34 mouse cellular contexts compared by ENCODE assay signal in genomic region chr17:87448881-87449280, GRCm38 (mm10). TPM values are rescaled to one million over a fixed set of nuclear protein-coding genes. Genes with fewer than 3 reads are reported as not detected.
DNase-seq lines count a peak whose midpoint lies in the region; ATAC-seq lines count a peak whose summit lies in the region.
"Had no signal": no experiment of that assay in that cellular context is flagged by ENCODE, and none has a peak within 500 bp of the region (broad histone marks: within the 10 kb centered on the region; RNA-seq: fewer than 3 reads in every experiment).

No protein-coding gene starts in this region.

- peak overlapping the region; percentile 38 for H3K4me2 ChIP-seq in liver, embryonic 11.5 days
- H3K4me2 ChIP-seq in liver, embryonic 12.5 days, result peak overlapping the region; percentile 47
- H3K4me2 ChIP-seq in liver, embryonic 15.5 days, result peak overlapping the region; percentile 35
- H3K4me2 ChIP-seq: heart, embryonic 12.5 days; heart, embryonic 15.5 days; hindbrain, embryonic 12.5 days; hindbrain, embryonic 15.5 days had no signal

- H3K27me3 ChIP-seq in liver, embryonic 11.5 days (replicated peaks; ENCODE audit: control insufficient read depth, insufficient read depth, low read length), result no peaks in the 10 kb centered on the region
- peaks cover 3% of the 10 kb centered on the region; the same call in 1 of the 2 replicates for H3K27me3 ChIP-seq in liver, embryonic 12.5 days (replicated peaks)
- H3K27me3 ChIP-seq in liver, embryonic 15.5 days, result peaks cover 6% of the 10 kb centered on the region; the same call in 1 of the 2 replicates
- H3K27me3 ChIP-seq: heart, embryonic 12.5 days; heart, embryonic 15.5 days; hindbrain, embryonic 12.5 days; hindbrain, embryonic 15.5 days had no signal

- DNase-seq in liver, embryonic 11.5 days (ENCODE audit: low spot score), result peak; percentile 17
- DNase-seq in liver, result no peak
- DNase-seq in spleen, postnatal 4 days (ENCODE audit: low spot score in 2 of 2), result no peak
- DNase-seq in heart, postnatal 25 days (ENCODE audit: low spot score), result no peak
- DNase-seq in cerebellum, adult 9-10 months, result no peak
- DNase-seq: adrenal gland, adult 8-10 months; adrenal gland, postnatal 25 days; B cell, adult 2 months; cerebellum, adult 18-20 months; cerebellum, postnatal 10 days; cerebellum, postnatal 36 days; forebrain, postnatal 0 days; gastrocnemius, adult 2 months; gastrocnemius, postnatal 14 days; heart, adult 11 months; heart, postnatal 10 days; heart, postnatal 4 days had no signal

- peaks cover 22% of the 10 kb centered on the region for H3K4me1 ChIP-seq in liver, embryonic 11.5 days (replicated peaks; ENCODE audit: control insufficient read depth, insufficient read depth, low read length)
- peaks cover 32% of the 10 kb centered on the region for H3K4me1 ChIP-seq in liver, embryonic 12.5 days
- peaks cover 35% of the 10 kb centered on the region for H3K4me1 ChIP-seq in liver, embryonic 15.5 days (replicated peaks)

- H3K36me3 ChIP-seq in liver, embryonic 11.5 days (ENCODE audit: control insufficient read depth, insufficient read depth, low read length), result no peaks in the 10 kb centered on the region
- H3K36me3 ChIP-seq in liver, embryonic 12.5 days, result peaks cover 6% of the 10 kb centered on the region; the same call in 1 of the 2 replicates
- no peaks in the 10 kb centered on the region for H3K36me3 ChIP-seq in liver, embryonic 15.5 days (replicated peaks)
- H3K36me3 ChIP-seq: heart, embryonic 12.5 days; heart, embryonic 15.5 days; hindbrain, embryonic 12.5 days; hindbrain, embryonic 15.5 days had no signal

- 44% methylated on average over 8 of the region's 8 CpGs for WGBS in liver, embryonic 11.5 days
- 24% methylated on average over 8 of the region's 8 CpGs for WGBS in liver, embryonic 12.5 days (ENCODE audit: insufficient replicate concordance)
- 14% methylated on average over 8 of the region's 8 CpGs for WGBS in liver, embryonic 15.5 days (ENCODE audit: insufficient replicate concordance)

- no peak overlapping the region for H3K9ac ChIP-seq in liver, embryonic 11.5 days (ENCODE audit: low read depth, low read length)
- no peak overlapping the region for H3K9ac ChIP-seq in liver, embryonic 12.5 days
- no peak overlapping the region for H3K9ac ChIP-seq in liver, embryonic 15.5 days
- H3K9ac ChIP-seq: forebrain, postnatal 0 days; heart, embryonic 12.5 days; heart, embryonic 15.5 days; hindbrain, embryonic 12.5 days; hindbrain, embryonic 15.5 days had no signal

- H3K4me3 ChIP-seq in liver, embryonic 11.5 days (ENCODE audit: low read depth, low read length), result no peak overlapping the region
- no peak overlapping the region for H3K4me3 ChIP-seq in liver, embryonic 12.5 days
- H3K4me3 ChIP-seq in liver, embryonic 15.5 days (replicated peaks), result no peak overlapping the region
- H3K4me3 ChIP-seq: gastrocnemius, adult 2 months; heart, embryonic 12.5 days; heart, embryonic 15.5 days; hindbrain, embryonic 12.5 days; hindbrain, embryonic 15.5 days had no signal

- intact Hi-C loops in heart, postnatal 25 days (cut with DNase I), result loop anchor here (5.0 kb wide), 2 partner anchors 57 to 123 kb away; no protein-coding TSS in a partner anchor

- H3K9me3 ChIP-seq in liver, embryonic 11.5 days (ENCODE audit: control insufficient read depth, low read length), result no peaks in the 10 kb centered on the region
- H3K9me3 ChIP-seq in liver, embryonic 12.5 days (replicated peaks), result no peaks in the 10 kb centered on the region
- no peaks in the 10 kb centered on the region for H3K9me3 ChIP-seq in liver, embryonic 15.5 days (replicated peaks)
- H3K9me3 ChIP-seq: heart, embryonic 12.5 days; heart, embryonic 15.5 days; hindbrain, embryonic 12.5 days; hindbrain, embryonic 15.5 days had no signal

- no peak overlapping the region for H3K27ac ChIP-seq in liver, embryonic 11.5 days (ENCODE audit: low read depth, low read length)
- H3K27ac ChIP-seq in liver, embryonic 12.5 days, result no peak overlapping the region
- H3K27ac ChIP-seq in liver, embryonic 15.5 days (replicated peaks), result no peak overlapping the region
- H3K27ac ChIP-seq: gastrocnemius, adult 2 months; heart, embryonic 15.5 days; hindbrain, embryonic 12.5 days had no signal

- ATAC-seq in liver, embryonic 11.5 days (replicated peaks; ENCODE audit: low FRiP score), result no peak
- ATAC-seq in liver, embryonic 12.5 days, result no peak
- ATAC-seq in liver, embryonic 15.5 days (ENCODE audit: insufficient read depth), result no peak
- ATAC-seq in erythroblast, adult 5-6 weeks (replicated peaks; ENCODE audit: low FRiP score, poor library complexity, severe bottlenecking), result no peak
- ATAC-seq: activated CD4-positive, CD25-positive, alpha-beta regulatory T cell, adult 4 months; forebrain, embryonic 14.5 days; forebrain, postnatal 0 days had no signal

RNA-seq across cellular contexts. Expression of gene Calm2, which starts 2.1 kb away (rescaled TPM):
- polyA plus RNA-seq in liver, embryonic 11.5 days (2014; fragmentation: Nextera tagmentation; extraction: Ambion mirVana), result 744 and 764 TPM in 2 replicates
- polyA plus RNA-seq in liver, embryonic 12.5 days (2016; fragmentation: Nextera tagmentation; extraction: Ambion mirVana), result 401 and 435 TPM in 2 replicates
- polyA plus RNA-seq in liver, embryonic 15.5 days (2015; fragmentation: Nextera tagmentation; extraction: Ambion mirVana), result 306 and 329 TPM in 2 replicates
- total RNA-seq in heart, postnatal 25 days (2021), result 100 to 1,000 TPM; 131 to 166 TPM
- 185 and 230 TPM in 2 replicates for total RNA-seq in erythroblast, adult 5-6 weeks (2015; ENCODE audit: low replicate concordance)
- 221 and 301 TPM in 2 replicates for total RNA-seq in erythroblast, adult 5-6 weeks (2017; ENCODE audit: low replicate concordance)

RNA-seq across cellular contexts. Expression of gene Stpg4, which starts 21.3 kb away (rescaled TPM):
- polyA plus RNA-seq in liver, embryonic 11.5 days (2014; fragmentation: Nextera tagmentation; extraction: Ambion mirVana), result not detected in 2 replicates
- not detected in 2 replicates for polyA plus RNA-seq in liver, embryonic 12.5 days (2016; fragmentation: Nextera tagmentation; extraction: Ambion mirVana)
- not detected in 2 replicates for polyA plus RNA-seq in liver, embryonic 15.5 days (2015; fragmentation: Nextera tagmentation; extraction: Ambion mirVana)
- total RNA-seq in heart, postnatal 25 days (2021), result not detected
- total RNA-seq in erythroblast, adult 5-6 weeks (2015; ENCODE audit: low replicate concordance), result not detected in 2 replicates
- total RNA-seq in erythroblast, adult 5-6 weeks (2017; ENCODE audit: low replicate concordance), result not detected in 2 replicates
- total RNA-seq: adrenal gland, adult 8-10 months; adrenal gland, postnatal 25 days; CH12.LX; forebrain, postnatal 0 days; gastrocnemius, adult 2 months; gastrocnemius, postnatal 14 days; gastrocnemius, postnatal 4 days; heart, postnatal 10 days; heart, postnatal 4 days had no signal
- polyA plus RNA-seq: activated CD4-positive, CD25-positive, alpha-beta regulatory T cell, adult 4 months; embryonic facial prominence, embryonic 11.5 days; embryonic facial prominence, embryonic 14.5 days; forebrain, embryonic 11.5 days; forebrain, embryonic 14.5 days; forebrain, postnatal 0 days; frontal cortex, adult 2 months; G1E; heart, embryonic 12.5 days; heart, embryonic 15.5 days; hindbrain, embryonic 15.5 days; intestine, embryonic 14.5 days had no signal
